In genomic region chr4:44944426-44945075, GRCm38 (mm10) we compare ENCODE assay signal across 19 mouse cellular contexts. TPM values are rescaled to one million over a fixed set of nuclear protein-coding genes. Genes with fewer than 3 reads are reported as not detected.
DNase-seq lines count a peak whose midpoint lies in the region; ATAC-seq and TF ChIP-seq lines count a peak whose summit lies in the region.
"Had no signal": no experiment of that assay in that cellular context is flagged by ENCODE, and none has a peak within 500 bp of the region (broad histone marks: within the 10 kb centered on the region; RNA-seq: fewer than 3 reads in every experiment).

No protein-coding gene starts in this region.

- WGBS in kidney, embryonic 15.5 days: 87% methylated on average over 10 of the region's 10 CpGs

- intact Hi-C loops in left cerebral cortex, adult 2 months (cut with DNase I): no loop called here

- H3K9ac ChIP-seq in kidney, embryonic 15.5 days: no peak overlapping the region
- H3K9ac ChIP-seq: forebrain, embryonic 13.5 days; hindbrain, embryonic 14.5 days had no signal

- H3K4me1 ChIP-seq in kidney, embryonic 15.5 days: peaks cover 4% of the 10 kb centered on the region; the same call in 1 of the 2 replicates
- H3K4me1 ChIP-seq: forebrain, embryonic 13.5 days; heart, embryonic 10.5 days had no signal

- no peaks in the 10 kb centered on the region for H3K27me3 ChIP-seq in kidney, embryonic 15.5 days
- H3K27me3 ChIP-seq: forebrain, embryonic 13.5 days had no signal

- TF ChIP-seq CTCF in left cerebral cortex, adult 2 months (IDR thresholded peaks at IDR 0.05): no peak

- no peak overlapping the region for H3K4me3 ChIP-seq in kidney, embryonic 15.5 days (replicated peaks)
- H3K4me3 ChIP-seq in left cerebral cortex, adult 2 months: no peak overlapping the region
- H3K4me3 ChIP-seq: forebrain, embryonic 13.5 days; heart, embryonic 10.5 days had no signal

- peak; percentile 66 for ATAC-seq in kidney, embryonic 15.5 days (replicated peaks; ENCODE audit: low FRiP score)
- no peak for ATAC-seq in inflammation-experienced regulatory T-cells, adult 6 months
- ATAC-seq: forebrain, embryonic 13.5 days had no signal

- peak; percentile 64 for DNase-seq in kidney, adult 9 months
- no peak for DNase-seq in kidney, postnatal 10 days
- peak; percentile 59 to 67 for DNase-seq in B cell, adult 2 months
- DNase-seq in retina, postnatal 7 days (ENCODE audit: low read depth, low spot score): peak; percentile 13
- no peak for DNase-seq in left cerebral cortex, adult 2 months (ENCODE audit: extremely low spot score in 1 of 2, low spot score in 2 of 2)
- DNase-seq: adrenal gland, postnatal 14 days; cerebellum, adult 9-10 months; heart, postnatal 4 days; right cerebral cortex, postnatal 25 days; spleen, adult 18-20 months; thymus, adult 2 months; thymus, postnatal 4 days had no signal

- H3K27ac ChIP-seq in kidney, embryonic 15.5 days: 0 out of 2 replicates have a peak overlapping the region, but pooled peaks have one; percentile 22
- H3K27ac ChIP-seq in left cerebral cortex, adult 2 months: no peak overlapping the region
- H3K27ac ChIP-seq: forebrain, embryonic 13.5 days; heart, embryonic 10.5 days; hindbrain, embryonic 14.5 days; macrophage; stomach, postnatal 0 days had no signal

- H3K9me3 ChIP-seq in kidney, embryonic 15.5 days (replicated peaks): no peaks in the 10 kb centered on the region
- H3K9me3 ChIP-seq: forebrain, embryonic 13.5 days; heart, embryonic 10.5 days had no signal

- no peak overlapping the region for H3K4me2 ChIP-seq in kidney, embryonic 15.5 days
- H3K4me2 ChIP-seq: forebrain, embryonic 13.5 days; hindbrain, embryonic 14.5 days had no signal

- no peaks in the 10 kb centered on the region for H3K36me3 ChIP-seq in kidney, embryonic 15.5 days
- H3K36me3 ChIP-seq: heart, embryonic 10.5 days had no signal

RNA-seq across cellular contexts. Expression of gene Grhpr, which starts 36.6 kb away (rescaled TPM):
- 86.7 and 97.2 TPM in 2 replicates for polyA plus RNA-seq in kidney, embryonic 15.5 days (2015; fragmentation: Nextera tagmentation; extraction: Ambion mirVana)
- polyA plus RNA-seq in inflammation-experienced regulatory T-cells, adult 6 months (2017; shearing (Covaris generic)): 10 to 100 TPM; 14.2 to 25.0 (median 24.0) TPM
- total RNA-seq in left cerebral cortex, adult 2 months (2021): 10 to 100 TPM; 27.3 to 28.7 TPM

Comparison
In these comparisons a context has a peak if more than half of its experiments do, and no peak if none do; other contexts are left out.
1. DNase-seq: peak in kidney, adult 9 months (single experiment), B cell, adult 2 months (2 of 2) and retina, postnatal 7 days (single experiment); none in kidney, postnatal 10 days (single experiment) and left cerebral cortex, adult 2 months (0 of 2).